Mouse (Mus musculus): ENCODE measurements at regions not wholly inside any gene's neighbourhood (a gene's known extent, or its start where the extent isn't known, plus 50 kb on each side); places are given as distances from the start of the nearest gene placed in this dataset.

GRCm38 (mm10) chr3:39925436-39925835 is 605.6 kb upstream of the Intu start:
- TF ChIP-seq CTCF (IDR thresholded peaks at IDR 0.05; ENCODE audit: low read depth) (no peak), EP300 (optimal IDR thresholded peaks at IDR 0.05) (no peak)

All from stomach, postnatal 0 days (tissue).